Mouse (Mus musculus): Measurements from ENCODE around the gene March5.
"Not testable (repeated sequence)": the region's sequence is repeated elsewhere in the genome, so short reads cannot be mapped to it uniquely, and the experiment has no call there.

March5 gene

DNA sequence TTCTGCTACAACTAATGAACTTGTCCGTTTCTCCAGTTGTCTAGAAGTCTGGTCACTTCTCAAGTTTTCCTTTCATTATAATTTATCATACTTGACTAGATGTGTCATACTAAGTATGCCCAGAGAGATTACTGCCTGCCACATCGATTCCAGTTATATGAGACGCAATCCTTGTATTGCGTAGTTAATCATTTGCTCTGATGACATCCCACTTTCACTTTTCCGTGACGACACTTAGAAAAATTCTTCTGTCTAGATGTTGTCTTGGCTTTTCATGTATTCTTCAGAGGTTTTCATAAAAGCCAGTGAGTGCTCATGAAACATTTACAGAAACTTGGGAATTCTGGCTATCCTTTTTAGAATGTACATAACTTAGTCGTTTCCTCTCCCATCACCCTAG lies 1.6 kb downstream of the March5 start:
- DNase-seq (ENCODE audit: low spot score) = no peak

DNA sequence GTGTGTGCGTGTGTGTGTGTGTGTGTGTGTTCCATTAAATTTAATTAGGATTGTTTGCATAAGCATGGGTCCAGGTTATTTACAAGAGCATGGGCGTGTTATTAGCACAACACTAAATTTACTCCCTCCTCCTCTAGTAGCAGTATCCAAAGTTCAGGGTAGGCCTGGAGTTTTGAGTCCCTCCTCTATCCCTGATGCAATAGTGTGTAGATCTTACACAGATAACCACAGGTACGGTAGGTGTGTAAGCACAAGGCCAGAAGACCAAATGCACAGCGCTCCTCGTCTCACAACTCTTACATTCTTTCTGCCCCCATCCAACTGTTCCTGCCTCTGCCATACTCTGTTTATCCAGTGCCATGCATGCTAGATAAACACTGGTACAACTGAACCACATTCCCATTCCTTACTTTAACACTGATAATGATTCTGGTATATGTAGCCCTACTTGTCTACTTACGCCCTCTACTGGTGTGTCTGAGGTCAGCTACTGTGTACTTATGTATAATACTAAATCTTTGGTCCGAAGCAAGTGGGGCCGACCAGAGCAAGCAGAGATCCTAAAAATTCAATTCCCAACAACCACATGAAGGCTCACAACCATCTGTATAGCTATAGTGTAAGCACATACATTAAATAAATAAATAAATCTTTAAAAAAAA lies 2.3 kb downstream of the March5 start:
- DNase-seq (ENCODE audit: low spot score) = peak; percentile 29

DNA sequence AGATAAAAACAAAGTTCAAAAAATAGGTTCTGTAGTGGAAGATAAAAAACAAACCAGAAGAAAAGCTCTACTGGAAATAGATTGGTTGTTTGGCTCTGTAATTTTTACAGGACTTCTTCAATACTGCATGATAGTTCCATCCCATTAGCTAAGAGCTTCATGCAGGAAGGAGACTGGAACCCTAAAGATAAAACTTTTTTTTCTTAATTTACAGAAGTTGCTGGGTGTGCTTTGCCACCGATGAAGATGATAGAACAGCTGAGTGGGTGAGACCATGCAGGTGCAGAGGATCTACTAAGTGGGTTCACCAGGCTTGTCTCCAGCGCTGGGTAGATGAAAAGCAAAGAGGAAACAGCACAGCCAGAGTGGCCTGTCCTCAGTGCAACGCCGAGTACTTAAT lies 3.1 kb downstream of the March5 start:
- no peak for DNase-seq (ENCODE audit: low spot score)

DNA sequence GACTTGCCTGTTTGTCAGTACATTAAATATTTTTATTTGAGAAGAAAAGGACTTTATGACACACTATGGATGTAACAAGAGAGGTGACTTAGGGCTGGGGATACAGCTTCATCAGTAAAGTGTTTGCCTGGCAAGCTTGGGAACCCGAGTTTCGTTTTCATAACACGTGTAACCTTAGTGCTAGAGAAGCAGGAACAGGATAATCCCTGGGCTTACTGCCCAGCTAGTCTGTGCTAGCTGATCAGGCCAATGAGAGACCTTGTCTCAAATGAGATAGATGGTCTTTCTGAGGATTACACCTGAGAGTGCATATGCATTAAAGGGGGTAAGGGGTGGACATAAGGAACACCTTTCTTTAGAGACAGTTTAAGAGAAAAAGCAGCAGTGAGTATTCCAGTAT lies 4.1 kb downstream of the March5 start:
- DNase-seq (ENCODE audit: low spot score) = no peak

DNA sequence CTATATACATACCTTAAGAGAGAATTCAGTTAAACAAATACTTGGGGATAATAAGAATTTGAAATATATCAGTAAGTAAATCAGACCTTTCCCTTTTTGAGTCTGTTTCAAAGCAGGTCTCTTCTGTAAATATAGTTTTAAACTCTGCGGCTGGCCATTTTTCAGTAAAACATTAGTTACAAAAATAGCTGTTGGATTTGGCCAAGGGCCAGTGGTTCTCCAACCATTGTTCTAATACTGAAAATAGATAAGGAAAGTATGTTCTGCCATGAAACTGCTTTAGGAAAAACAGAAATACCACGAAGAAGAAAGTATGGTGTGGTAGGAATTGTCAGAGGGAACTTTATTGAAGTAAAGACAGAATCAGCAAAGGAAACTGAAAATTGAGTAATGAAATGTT lies 7.4 kb downstream of the March5 start:
- no peak for DNase-seq (ENCODE audit: low spot score)

DNA sequence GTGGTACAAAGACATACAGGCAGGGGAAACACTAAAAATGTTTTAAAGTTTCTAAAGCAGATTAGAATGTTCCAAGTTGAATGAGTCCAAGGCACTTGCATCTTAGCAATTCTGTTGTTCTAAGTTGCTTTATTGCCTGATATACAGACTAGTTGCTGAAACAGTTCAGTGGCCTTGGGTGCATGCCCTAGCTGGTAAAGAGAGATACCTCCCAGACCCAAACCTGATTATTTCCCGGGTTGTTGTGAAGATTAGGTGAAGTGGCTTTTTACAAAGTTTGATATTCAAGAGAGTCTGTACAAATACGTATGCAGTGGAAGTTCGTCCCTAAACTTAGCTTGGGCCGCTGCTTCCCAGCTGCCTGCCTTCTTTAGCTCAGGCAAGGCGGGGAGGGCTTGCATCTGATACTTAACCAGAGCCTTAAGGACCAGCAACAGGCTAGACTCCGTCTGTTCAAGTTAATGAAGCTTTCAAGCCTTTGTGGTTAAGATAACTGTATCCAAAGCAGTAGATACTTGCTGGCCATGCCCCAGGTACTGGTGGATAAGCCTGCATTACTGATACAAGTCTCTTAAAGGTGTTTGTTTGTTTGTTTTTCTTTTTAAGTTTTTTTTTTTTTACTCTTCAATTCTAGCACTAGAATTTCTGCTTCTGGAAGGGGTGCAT lies 18.0 kb downstream of the March5 start:
- no peak for DNase-seq (ENCODE audit: low spot score)

DNA sequence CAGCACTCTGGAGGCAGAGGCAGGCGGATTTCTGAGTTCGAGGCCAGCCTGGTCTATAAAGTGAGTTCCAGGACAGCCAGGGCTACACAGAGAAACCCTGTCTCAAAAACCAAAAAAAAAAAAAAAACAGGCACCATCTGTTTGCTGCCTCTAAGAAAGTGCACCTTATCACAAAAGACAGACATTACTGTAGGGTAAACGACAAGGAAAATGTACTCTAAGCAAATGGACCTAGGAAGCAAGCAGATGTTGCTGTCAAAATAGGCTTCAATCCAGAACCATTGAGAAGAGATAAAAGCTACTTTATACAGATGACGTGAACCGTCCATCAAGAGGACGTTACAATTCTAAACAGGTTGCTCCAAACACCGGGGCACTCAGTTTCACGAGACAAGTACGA lies 25.3 kb downstream of the March5 start:
- DNase-seq (ENCODE audit: low spot score) = not testable (repeated sequence)

DNA sequence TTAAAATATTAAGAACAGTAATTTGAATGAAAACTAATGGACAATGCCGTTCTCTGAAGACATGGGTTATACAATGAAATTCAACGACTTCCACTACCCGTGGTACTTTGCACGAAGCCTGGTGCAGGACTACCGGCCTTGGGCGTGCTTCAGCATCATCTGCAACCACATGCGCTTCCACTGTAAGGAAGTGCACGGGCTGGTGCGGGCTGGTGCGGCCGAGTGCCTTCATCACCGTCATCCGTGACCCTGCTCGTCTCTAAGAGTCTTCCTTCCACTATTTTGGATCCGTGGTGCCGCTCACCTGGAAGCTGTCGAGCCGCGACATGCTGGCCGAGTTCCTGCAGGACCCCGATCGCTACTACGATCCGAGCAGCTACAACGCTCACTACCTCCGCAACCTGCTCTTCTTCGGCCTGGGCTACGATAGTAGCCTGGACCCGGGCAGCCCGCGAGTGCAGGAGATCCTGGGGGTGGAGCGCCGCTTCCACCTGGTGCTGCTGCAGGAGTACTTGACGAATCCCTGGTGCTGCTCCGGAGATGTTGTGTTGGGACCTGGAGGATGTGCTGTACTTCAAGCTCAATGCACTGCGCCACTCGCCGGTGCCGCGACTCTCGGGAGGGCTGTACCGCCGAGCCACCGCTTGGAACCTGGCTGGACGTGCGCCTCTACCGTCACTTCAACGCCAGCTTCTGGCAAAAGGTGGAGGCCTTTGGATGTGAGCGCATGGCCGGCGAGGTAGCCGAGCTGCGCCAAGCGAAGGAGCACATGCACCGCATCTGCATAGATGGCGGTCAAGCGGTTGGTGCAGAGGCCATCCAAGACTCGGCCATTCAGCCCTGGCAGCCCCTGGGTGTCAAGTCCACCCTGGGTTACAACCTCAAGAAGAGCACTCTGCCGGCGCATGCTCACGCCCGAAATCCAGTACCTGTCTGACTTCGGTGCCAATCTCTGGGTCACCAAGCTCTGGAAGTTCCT lies 26.5 kb downstream of the March5 start:
- DNase-seq (ENCODE audit: low spot score) = peak; percentile 26

DNA sequence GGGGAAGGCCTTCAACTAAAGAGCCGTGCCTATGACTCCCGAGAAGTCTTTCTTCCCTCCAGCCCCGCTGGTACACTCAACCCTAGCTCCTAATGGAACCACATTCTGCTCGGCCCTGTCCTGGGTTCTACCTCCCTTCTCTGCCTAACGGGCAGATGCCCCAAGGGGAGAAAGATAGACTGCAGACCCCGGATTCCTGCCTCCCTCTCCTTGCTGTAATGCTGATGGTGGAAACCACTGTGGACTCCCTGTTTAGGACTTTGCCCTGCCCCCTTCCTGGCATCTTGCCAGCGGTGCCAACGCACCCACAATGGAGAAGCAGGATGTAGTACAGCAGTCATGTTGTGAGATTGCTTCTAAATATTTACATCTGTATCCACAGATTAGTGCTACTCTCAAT lies 28.5 kb downstream of the March5 start:
- DNase-seq (ENCODE audit: low spot score) = no peak

DNA sequence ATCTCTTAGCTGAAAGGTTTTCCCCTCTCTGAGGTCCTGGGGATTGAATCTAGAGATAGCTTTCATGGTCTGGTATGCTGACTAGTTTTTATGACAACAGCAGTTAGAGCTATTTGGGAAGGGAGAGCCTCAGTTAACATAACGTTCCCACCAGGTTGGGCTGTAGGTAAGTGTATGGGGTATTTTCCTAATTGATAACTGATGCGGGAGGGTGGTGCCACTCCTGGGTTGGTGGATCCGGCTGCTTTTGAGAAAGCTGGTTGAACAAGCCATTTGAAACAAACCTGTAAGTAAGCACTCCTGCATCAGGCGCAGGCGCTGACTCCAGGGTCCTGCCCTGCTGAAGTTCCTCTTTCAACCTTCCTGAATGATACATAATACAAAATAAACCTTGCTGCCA lies 30.0 kb downstream of the March5 start:
- no peak for DNase-seq (ENCODE audit: low spot score)

DNA sequence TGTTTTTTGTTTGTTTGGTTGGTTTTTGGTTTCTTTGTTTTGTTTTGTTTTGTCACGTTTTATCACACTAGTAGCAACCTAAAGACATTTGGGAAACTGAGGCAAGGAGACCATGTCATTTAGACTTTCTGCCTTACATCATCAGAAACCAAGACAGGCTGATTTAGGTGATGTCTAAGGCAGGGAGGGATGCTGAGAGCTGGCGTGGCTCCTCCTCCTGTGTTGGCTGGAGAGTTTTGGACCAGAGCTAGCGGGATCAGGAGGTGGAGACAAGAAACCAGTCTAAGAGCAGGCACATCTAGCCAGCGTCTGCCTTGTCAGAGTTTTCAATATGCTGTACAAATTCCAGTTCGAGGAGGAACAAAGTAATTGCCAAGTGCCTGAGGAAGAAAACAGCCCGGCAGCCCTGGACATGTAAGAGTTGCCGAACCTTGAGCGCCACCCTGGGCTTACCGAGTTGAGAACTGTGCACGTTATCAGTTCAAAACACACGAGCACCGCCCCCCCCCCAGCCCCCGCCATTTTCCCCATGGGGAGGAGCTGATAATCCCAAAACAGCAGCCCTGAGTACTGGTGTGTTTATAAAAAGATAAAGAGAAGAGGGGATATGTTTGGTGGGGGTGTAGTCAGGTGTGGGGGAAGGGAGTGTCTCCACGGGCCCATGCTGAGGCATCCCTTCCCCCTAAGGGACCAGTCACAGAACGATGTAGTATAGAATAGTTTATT lies 30.5 kb downstream of the March5 start:
- DNase-seq (ENCODE audit: low spot score) = peak; percentile 53

DNA sequence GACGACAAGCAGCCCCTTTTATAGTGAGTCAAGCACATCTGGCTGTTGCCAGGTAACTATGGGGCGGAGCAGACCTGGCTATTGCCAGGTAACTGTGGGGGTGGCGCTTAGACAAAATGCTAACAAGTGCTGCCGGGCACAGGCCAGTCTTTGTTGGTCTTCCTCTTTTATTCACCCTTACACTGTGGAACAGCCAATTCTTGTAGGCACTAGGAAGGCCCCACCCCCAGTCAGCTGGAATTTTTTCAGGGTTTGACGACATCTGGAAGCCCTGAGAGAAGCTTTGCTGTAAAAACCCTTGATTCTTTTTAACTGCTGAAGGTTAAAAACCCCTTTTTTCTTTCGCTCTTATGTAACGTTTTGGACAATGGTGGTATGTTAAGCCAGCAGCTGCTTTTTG lies 31.3 kb downstream of the March5 start:
- no peak for DNase-seq (ENCODE audit: low spot score)

DNA sequence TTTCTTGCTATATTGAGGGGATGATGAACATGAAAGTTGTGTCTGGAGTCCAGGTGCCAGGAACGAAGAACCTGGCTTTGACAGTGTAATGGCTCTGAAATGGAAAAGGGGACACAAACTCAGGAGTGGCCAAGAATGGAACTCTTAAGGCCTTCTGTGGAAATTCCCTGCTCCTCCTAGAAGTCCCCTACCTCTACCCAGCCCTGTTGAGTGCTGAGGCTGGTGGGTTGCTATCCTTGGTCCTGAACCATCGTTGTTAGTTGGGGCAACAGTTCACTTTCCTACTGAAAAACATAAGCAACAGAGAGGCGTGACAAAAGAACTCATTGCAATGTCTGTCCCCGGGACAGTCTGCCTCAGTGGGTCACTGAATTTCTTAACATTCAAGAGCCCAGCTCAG lies 31.8 kb downstream of the March5 start:
- DNase-seq (ENCODE audit: low spot score) = peak; percentile 51

DNA sequence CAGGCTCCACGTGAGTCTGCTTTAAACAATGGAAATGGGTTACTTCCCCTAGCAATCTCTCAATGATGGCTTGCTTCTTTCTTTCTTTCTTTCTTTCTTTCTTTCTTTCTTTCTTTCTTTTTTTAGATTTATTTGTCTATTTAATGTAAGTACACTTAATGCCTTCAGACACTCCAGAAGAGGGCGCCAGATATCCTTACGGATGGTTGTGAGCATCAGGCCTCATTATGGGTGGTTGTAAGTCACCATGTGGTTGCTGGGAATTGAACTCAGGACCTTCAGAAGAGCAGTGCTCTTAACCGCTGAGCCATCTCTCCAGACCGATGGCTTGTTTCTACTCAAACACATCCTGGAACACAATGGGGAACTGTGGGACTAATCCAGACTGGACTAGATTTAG lies 33.9 kb downstream of the March5 start:
- DNase-seq (ENCODE audit: low spot score) = no peak

DNA sequence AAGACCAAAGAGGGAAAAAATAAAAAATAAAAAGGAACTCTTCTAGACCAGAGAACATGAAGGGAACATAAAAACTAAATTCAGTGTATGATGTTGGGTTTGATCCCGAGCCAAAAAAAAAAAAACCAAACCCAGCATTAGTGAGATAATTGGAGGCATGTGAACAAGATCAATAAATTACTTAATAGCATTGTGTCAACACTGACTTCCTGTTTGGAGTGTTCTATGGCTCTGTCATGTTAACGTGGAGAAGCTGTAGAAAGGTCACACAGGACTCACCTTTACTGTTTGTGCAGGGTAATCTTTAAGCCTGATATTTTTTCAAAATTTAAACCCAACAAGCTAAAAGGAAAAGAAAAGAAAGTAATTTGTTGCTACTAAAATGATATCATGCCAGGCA lies 35.4 kb downstream of the March5 start:
- no peak for DNase-seq (ENCODE audit: low spot score)

DNA sequence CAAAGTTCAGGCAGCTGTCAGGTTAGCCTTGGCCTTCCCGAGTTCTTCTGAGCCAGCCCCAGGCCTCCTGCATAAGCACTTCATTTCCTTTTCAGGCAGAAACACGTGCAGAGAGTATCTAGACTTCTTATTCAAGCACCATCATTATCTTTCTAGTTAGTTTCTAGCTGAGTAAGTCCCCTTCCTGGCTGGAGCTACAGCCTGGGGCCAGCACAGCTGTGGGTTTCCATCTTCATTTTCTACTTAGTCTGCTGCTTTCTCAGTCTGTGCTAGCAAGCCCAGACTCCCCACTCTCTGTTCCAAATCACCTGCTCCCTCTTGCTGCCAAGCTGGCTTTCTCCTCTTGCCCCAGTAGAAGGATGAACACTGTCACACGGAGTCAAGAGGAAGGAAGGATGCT lies 39.5 kb downstream of the March5 start:
- no peak for DNase-seq (ENCODE audit: low spot score)

DNA sequence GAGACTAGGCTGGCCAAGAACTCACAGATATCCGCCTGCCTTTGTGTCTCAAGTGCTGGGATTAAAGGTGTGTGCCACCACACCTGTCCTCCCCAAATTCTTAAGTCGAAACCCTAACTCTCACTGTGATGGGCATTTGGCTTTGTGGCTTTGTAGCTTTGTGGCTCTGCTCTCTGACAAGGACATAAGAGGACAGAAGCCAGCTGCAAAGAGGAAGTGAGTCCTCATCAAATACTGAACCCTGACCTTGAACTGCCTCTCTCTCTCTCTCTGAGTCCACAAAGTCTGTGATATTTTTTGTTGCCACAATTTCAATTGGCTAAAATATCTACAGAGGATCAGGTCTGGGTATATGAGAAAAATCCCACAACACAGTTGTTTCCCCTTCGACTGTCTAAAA lies 40.9 kb downstream of the March5 start:
- DNase-seq (ENCODE audit: low spot score) = no peak

DNA sequence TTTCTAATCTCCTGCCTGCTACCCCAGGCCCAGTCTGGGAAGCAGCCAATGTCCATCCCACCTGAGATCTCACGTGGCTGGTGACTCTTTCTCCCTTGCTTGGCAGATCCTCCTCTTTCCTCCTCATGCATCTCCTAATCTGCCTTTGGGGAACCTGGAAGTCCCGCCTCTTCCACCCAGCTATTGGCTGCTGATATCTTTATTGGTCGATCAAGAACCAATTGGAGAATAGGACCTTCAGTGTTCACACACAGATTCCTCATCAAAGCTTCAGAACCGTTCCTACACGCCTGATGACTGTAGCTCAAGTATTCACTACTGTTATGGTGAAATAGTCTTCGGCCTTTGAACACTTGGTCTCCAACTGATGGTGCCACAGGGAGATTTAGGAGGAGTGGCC lies 44.8 kb downstream of the March5 start:
- no peak for DNase-seq (ENCODE audit: low spot score)

DNA sequence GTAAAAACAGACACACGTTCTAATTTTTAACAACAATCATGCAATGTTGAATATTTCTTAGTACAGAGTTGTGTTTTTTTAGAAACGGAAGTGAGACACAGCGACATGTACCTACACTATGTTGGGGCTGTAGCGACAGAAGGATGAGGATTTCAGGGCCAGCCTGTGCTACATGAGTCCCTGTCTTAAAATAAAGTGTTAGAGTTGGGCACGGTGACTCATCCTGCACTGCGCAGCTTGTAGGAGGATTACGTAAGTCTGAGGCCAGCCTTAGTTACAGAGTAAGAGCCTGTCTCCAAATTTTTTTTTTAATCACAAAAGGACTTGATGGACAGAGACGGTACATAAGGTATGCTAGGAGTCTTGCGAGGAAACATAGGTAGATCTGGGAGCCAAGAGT lies 48.0 kb downstream of the March5 start:
- DNase-seq (ENCODE audit: low spot score) = no peak

DNA sequence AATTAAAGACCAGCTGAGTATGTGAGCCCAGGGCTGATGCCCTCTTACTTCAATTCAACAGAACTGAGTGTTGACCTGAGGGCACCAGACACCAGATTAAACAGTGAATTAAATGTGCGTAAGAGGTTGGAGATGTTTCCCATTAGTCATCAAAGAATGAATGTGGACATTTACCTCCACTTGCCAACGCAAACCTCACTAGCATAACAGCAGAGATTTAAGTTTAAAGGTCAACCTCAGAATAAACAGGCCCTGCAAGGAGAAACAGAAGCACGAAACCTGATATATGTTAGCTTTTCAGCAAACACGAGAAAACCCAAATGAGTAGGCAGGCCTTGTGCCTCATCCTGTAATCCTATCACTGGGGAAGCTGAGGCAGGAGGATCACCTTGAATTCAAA lies 55.0 kb downstream of the March5 start:
- DNase-seq (ENCODE audit: low spot score) = peak; percentile 30

DNA sequence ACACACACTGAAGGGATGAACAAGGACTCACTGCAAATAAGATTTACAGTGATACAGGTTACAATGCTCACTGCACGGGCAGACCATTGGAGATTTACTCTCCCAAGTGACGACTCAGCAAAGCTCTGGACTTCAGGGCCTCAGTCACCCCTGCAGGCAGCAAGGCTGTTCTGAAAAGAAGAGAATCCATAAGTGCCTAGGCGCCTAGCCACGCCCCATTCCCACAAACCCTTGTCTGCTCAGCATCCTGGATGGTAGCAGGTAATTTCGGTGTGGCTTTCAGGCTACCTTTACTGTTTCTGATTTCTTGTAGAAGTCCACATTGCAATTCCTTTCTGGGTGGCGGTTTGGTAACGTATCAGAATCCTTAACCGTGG lies 56.2 kb downstream of the March5 start:
- no peak for DNase-seq (ENCODE audit: low spot score)

Data from yolk sac, embryonic 10.5 days (tissue).